Mouse (Mus musculus) large intestine, adult 2 months (tissue): Measurements from ENCODE around the gene Plekho2. TPM values are rescaled to one million over a fixed set of nuclear protein-coding genes. Genes with fewer than 3 reads are reported as not detected.

Experiments
- DNase-seq: peaks from one replicate; pipeline ENCODE4 v3.0.0-alpha.2; 2012; ENCODE audit warnings: low read depth, low spot score
- WGBS: fragments of 180-500 bp; shearing (Covaris S2); methylation state at CpG from one replicate; pipeline ENCODE4 v1.1.7; 2018; 5-methylcytosine and 5-hydroxymethylcytosine counted together
- polyA plus RNA-seq: library from polyadenylated mRNA; depleted of rRNA; stranded (reverse); fragments of >200 nt; gene quantifications from 2 replicates; pipeline ENCODE4 v1.2.3, GENCODE M21; 2012; rRNA removed

Gene Plekho2
- polyA plus RNA-seq, result 11.6 and 13.0 TPM in 2 replicates

- DNase-seq, result no peak
- 1% methylated on average over 44 of the region's 45 CpGs for WGBS
Measured at GRCm38 (mm10) chr9:65579781-65580371, at the start of gene Plekho2. Plekho2 (minus strand) TSS chr9:65580040.

GRCm38 (mm10) chr9:65629025-65629766 lies 49.4 kb upstream of the Plekho2 start, which contains the start of gene Rbpms2:
Rbpms2 (plus strand) TSS chr9:65629648.
- 8% methylated on average over 40 of the region's 40 CpGs for WGBS

GRCm38 (mm10) chr9:65624266-65624665 lies 44.4 kb upstream of the Plekho2 start:
- DNase-seq, result no peak
- WGBS, result 57% methylated on average over 2 of the region's 2 CpGs

More at GRCm38 (mm10) chr9:65629025-65629766, 49.4 kb upstream of the Plekho2 start, which contains the start of gene Rbpms2:
- no peak for DNase-seq

GRCm38 (mm10) chr9:65622826-65623225 lies 43.0 kb upstream of the Plekho2 start:
- WGBS, result 94% methylated on average over 5 of the region's 5 CpGs
- DNase-seq, result no peak

GRCm38 (mm10) chr9:65621666-65622065 lies 41.8 kb upstream of the Plekho2 start:
- no peak for DNase-seq

GRCm38 (mm10) chr9:65621196-65621595 lies 41.4 kb upstream of the Plekho2 start:
- WGBS, result 92% methylated on average over 4 of the region's 4 CpGs
- no peak for DNase-seq

More at GRCm38 (mm10) chr9:65621666-65622065, 41.8 kb upstream of the Plekho2 start:
- WGBS, result 70% methylated on average over 2 of the region's 2 CpGs

- DNase-seq, result no peak
- WGBS, result 57% methylated on average over 3 of the region's 3 CpGs
Measured at GRCm38 (mm10) chr9:65619311-65619710, 39.5 kb upstream of the Plekho2 start.

GRCm38 (mm10) chr9:65613098-65613497 lies 33.3 kb upstream of the Plekho2 start:
- DNase-seq, result no peak
- 69% methylated on average over 2 of the region's 2 CpGs for WGBS

GRCm38 (mm10) chr9:65611969-65612486 lies 32.2 kb upstream of the Plekho2 start:
- DNase-seq, result no peak
- WGBS, result 76% methylated on average over 5 of the region's 5 CpGs

GRCm38 (mm10) chr9:65607120-65607519 lies 27.3 kb upstream of the Plekho2 start:
- DNase-seq, result no peak
- WGBS, result 54% methylated on average over 2 of the region's 2 CpGs

- no peak for DNase-seq
- WGBS, result 68% methylated on average over 9 of the region's 9 CpGs
Measured at GRCm38 (mm10) chr9:65606321-65607109, 26.7 kb upstream of the Plekho2 start.

- DNase-seq, result peak; percentile 57
- WGBS, result 11% methylated on average over 9 of the region's 9 CpGs
Measured at GRCm38 (mm10) chr9:65605471-65606136, 25.8 kb upstream of the Plekho2 start.

- WGBS, result 66% methylated on average over 8 of the region's 8 CpGs
- DNase-seq, result no peak
Measured at GRCm38 (mm10) chr9:65603401-65604102, 23.7 kb upstream of the Plekho2 start.

GRCm38 (mm10) chr9:65600951-65601350 lies 21.1 kb upstream of the Plekho2 start:
- DNase-seq, result no peak
- WGBS, result 51% methylated on average over 2 of the region's 2 CpGs

GRCm38 (mm10) chr9:65598765-65599249 lies 19.0 kb upstream of the Plekho2 start:
- no peak for DNase-seq
- 48% methylated on average over 7 of the region's 11 CpGs for WGBS

- 85% methylated on average over 9 of the region's 9 CpGs for WGBS
- no peak for DNase-seq
Measured at GRCm38 (mm10) chr9:65593596-65593995, 13.8 kb upstream of the Plekho2 start.

GRCm38 (mm10) chr9:65592721-65593120 lies 12.9 kb upstream of the Plekho2 start:
- 92% methylated on average over 3 of the region's 3 CpGs for WGBS

GRCm38 (mm10) chr9:65589091-65589490 lies 9.3 kb upstream of the Plekho2 start:
- WGBS, result 94% methylated on average over 3 of the region's 3 CpGs
- DNase-seq, result no peak

More at GRCm38 (mm10) chr9:65592721-65593120, 12.9 kb upstream of the Plekho2 start:
- DNase-seq, result no peak
